Mouse (Mus musculus) CD4-positive helper T cell, adult 2 months (primary cell): ENCODE data around the gene Engase.
A peak's percentile ranks its signal among the peaks of the same experiment; 100 is the strongest.

Source experiments
- DNase-seq: peaks from one replicate; pipeline ENCODE4 v3.0.0-alpha.2; 2012; ENCODE audit warnings: low read depth, missing footprints, low spot score

Engase gene

DNA sequence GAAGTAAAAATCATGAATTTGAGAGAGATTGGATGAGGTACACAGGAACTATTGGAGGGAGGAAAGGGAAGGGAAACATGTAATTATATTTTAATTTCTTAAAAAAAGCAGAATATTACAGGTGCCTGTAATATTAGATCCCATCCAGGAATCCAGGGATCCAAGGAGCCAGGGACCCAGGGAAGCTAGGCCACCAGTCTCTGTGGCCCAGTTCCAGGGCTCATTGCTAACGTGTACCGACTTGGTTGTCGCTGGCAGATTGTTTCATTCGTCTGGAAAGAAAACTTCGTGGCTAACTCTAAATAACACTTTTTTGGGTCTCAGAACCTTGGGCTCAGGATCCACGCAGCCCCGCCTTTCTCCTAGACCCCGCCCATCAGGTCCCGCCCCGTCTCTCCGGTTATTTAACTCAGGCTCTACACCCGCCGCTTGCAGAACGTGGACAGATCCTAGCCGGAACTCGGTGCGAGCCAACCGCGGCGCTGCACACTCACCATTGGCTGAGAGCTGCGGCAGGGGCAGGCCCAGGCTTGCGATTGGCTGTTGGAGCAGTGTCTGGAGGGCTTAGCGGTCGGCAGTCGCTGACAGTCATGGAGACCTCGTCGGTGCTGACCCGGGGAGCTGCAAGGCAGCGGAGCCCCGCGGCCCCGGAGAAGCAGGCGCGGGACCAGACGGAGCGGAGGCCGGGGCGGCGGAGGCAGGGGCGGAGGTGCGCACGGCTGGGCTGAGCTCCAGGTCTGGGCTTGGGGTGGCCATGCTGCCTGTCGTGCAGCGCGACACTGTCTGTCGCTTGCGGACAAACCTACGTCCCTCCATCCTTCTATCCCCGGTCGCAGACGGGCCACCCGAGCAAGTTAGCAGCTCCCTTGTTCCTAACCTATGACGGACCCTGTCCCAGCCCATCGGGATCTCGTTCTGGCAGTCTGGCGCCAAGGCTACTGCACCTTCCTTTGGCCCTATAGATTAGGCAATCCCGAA, at the start of gene Engase:
Gene Engase (plus strand): TSS at position 434 of the 978 bp plus-strand sequence.
- DNase-seq, result peak; percentile 93

DNA sequence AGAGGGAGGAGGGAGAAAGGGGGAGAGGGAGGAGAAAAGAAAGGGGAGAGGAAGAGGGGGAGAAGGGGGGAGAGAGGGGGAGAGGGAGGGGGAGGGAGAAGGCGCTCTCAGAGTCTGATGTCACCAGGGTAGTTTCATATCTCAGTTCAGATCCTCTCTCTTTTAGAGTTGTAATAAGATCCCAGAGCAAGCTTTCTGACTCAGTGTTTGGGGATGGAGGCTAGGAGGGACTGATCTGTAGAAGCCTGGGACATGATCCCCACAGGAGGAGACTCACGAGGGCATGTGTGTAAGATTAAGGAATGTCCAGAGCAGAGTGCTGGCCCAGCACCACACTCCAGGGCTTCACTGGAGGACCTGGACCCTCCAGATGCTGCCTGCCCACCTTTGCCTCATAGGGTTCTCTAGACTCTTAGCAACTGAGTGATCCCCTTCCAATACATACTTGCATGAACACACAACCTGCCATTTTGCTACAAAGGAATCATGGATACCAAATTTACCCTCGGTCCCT, 49.3 kb upstream of the Engase start:
- DNase-seq, result no peak

DNA sequence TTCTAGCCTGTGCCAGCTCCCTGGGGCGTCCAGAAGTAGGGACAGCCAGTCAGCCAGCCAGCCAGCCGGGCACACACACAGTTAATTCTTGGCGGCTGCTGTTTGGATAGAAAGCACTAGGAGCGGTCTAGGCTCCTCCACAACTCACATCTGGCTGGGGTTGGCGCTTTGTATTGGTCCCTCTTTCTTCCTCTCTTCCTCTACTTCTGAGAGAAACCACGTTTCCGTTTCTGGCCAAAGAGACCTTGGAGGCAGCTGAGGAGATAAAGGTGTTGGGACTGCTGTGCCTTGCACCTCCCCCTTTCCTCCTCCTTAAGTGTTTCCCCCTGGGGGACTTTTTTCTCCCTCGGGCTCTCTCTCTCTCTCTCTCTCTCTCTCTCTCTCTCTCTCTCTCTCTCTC, 48.6 kb upstream of the Engase start, which contains the start of gene C1qtnf1:
Gene C1qtnf1 (plus strand): TSS at position 218 of the 400 bp plus-strand sequence.
- peak; percentile 35 for DNase-seq

DNA sequence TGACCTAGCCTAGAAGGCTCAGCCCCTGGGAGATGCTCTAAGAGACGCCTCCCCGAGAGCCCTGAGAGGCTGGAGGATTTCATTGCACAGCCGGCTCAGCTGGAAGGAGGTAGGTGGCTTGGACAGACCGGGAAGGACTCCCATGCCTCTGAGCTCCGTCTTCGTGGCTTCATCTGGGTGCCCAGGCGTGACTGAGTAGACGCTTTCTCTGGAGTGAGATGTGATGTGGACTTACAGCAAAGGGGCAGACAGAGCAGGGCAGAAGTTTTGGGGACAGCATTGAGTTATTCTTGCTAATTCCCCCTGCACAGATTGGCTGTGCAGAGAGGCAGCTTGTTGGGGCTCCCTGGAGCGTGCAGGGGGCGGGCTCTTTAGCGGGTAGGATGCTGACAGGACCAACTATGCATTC, 48.2 kb upstream of the Engase start:
- DNase-seq, result no peak

DNA sequence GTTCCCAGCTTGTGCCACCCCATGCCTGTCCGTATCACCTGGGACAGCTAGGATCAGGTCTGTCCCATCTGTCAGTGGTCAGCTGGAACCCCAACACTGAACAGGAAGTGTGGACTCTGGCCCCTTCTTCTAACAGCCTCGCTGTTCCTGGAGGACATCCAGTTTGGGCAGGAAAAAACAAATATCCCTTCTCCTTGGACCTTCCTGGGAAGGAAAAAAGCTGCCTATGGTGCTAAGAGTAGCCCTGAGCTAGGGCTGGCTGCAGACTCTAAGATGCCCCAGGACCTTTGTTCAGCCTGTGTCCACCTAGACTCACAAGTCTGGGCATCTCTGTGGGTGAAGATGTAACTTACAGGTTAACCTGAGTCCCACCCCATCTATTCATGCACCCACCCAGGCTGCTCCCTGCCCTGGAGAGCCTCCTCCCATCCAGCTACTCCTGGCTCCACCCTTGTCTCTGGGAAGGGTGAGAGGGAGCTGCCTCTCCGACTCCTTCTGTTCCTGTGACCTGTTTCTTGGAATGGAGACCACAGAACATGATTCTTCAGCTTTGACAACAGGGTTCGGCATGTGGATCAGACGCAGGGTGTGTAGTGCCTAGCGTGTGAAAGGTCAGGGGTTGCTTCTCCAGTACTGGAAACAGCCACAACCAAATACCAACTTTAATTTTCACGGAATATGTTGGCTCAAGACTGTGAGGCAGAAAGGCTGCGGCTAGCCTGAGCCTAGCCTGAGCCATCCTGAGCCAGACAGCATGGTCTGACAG, 47.5 kb upstream of the Engase start:
- no peak for DNase-seq

DNA sequence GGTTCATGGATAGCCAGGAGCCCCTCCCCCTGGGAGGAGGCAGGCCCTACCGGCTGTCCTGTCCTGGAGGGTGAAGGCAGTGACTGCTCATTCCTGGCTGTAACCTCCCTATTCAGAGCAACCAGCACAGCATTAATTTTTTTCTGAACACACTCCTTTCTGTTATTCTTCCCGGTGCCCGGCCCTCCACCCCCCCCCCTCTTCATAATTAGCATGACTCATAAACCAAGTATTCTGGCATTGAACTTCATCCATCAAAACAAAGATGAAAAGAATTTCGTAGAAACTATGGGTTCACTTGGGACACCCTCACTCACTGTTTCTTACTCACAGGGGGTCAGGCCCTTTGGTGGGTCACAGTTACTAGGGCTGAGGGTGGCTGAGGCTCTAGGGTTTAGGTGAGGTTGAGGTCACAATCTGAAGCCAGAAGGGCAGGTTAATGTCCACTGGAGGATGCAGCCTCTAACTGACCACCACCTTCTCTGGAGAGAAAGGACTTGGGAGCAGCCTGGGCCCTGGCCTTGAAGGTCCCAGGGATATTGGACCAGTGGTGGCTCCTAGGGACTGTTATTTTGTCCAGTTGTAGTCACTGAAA, 46.2 kb upstream of the Engase start:
- no peak for DNase-seq

DNA sequence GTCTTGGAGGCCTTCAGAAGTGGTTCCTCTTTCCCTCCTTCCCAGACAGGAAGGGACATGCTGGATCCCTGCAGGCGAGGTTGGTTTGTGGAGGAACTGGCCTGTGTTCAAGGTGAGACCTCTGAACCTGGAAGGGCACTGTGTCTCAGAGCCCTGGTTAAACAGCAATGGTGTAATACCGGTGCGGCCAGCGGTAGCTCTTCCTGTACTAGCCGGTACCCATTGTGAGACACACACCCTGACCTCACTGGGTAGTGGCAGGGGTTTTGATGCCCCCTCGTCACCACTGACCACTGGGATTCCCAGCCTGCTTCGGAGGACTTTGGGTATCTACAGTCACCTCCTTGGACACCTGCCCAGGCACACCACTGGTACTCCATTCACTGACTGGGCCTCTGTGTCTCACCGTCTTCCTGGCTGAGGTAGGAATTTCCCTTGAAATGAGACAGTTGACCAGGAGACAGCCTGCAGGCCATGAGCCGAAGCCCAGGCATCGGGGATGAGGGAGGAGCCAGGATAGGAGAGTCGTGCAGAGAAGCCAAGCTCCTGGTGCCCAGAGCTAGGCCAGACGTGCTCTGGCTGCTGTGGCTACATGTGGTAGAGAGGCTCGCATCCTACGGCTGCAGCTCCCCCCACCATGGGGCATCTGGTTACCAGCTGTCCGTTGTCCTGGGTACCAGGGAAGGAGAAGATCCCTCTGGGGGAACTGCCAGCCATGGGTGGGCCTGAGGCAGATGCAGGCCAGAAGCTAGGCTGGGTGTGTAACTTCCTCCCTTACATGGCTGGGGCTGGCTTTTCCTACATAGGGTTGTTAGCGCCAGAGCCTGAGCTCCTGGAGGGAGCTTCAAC, 45.3 kb upstream of the Engase start:
- no peak for DNase-seq

DNA sequence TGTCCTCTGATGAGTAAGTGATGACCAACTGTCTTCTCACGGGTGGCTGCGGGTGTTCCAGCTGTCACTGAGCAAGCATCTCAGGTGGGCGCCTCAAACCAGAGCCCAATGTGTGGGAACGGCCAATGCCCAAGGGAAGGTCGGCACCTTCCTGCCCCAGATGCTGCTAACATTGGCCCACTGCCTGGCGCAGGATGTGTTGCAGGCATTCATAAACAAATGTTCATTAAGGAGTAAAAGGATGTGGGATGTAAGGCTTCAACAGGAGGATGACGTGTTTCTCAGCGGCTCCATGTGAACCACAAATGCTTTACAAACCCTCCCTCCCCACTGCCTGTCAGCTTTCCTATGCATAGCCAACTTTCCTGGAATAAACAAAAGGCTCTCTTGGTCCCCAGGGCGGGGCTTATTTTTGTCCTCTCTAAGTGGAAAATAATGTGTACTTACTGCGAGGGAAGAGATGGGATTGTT, 43.2 kb upstream of the Engase start:
- no peak for DNase-seq

DNA sequence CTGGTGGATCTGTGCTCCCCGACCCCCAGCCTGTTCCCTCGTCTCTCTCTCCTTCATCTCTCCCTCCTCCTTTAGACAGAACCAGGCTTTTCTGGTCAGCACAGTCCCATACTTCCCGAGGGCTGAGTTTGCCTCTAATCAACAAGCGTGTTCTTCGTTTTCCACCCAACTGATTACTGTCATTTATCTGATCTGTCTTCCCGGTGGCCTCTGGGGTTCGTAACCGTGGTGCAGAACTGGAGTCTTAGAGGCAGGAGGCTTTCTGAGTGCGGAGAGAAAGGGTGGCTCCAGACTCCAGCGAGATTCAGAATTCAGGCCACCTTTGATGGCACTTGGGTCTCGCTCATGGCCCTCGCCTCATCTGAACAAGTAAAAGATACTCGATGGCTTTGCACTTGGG, 42.5 kb upstream of the Engase start:
- DNase-seq, result no peak

DNA sequence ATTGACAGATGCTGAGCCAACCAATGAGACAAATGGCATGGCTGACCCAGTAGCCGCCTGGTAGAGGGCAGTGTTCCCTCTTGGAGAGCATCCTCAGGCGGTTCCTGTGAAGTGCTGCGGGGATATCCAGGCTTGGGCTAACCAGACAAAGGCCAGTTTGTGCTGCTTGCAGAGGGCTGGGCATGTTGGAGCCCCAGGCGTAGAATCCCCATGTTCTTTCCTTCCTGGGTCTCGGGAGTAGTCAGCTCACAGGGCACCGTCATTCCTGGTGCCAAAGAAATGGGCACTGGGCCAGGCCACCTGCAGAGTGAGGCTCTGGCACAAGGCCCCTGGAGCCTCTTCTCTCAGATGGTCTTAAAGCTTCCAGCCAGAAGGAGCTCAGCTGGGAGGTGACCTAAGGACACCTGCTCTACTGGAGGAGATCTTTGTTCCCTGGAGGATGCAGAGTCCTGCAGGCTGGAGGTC, 40.1 kb upstream of the Engase start:
- no peak for DNase-seq

DNA sequence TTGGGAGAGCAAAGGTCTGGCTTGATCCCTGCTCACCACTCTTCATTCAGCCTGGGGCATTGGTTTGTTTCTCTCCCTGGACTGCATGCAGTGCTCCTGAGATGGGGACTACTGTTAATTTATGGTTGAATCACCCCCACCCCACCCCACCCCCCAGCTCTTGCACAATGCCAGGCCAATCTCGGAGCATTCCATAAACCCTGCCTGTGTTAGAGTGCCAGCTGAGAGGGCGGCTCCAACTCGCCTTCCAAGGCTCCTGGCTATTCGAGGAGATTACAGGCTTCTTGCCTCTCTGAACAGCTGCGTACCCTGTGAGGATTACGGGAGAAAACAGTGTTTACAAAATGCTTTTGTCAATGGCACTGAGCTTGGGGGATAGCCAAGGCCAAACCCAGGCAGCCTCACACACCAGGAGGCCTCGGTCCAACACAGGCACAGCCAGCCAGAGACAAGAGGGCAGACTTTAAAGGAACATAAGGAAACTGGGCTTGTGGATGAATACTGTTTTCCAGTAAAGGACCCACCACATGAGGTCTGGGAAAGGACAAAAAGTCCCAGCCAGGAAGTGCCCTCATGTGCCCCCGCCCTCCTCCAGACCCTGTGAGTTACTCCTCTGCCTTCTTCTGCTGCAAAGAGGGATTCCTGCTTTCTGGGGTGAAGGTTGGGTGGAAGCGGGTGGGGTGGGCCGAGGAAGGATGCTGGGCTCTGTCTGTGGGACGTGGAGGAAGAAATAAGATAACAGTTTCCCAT, 37.8 kb upstream of the Engase start:
- no peak for DNase-seq

DNA sequence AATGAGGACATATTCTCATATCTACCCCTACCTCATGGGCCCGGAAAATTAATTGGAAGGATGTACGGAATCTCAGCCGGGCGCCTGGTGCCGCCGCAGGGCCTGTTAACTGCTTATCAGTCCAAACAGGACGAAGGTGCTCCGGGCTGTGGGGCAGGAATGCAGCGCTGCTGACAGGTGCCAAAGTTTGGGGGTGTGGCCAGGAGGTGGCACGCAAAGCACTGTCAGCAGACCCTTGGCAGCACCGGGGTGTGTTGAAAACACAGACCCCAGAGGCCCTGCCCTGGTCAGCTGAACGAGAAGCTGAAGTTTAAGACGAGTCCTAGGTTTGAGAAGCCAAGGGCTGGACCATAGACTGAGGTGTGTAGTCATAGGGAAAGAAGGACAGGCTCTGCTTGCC, 33.9 kb upstream of the Engase start:
- no peak for DNase-seq

DNA sequence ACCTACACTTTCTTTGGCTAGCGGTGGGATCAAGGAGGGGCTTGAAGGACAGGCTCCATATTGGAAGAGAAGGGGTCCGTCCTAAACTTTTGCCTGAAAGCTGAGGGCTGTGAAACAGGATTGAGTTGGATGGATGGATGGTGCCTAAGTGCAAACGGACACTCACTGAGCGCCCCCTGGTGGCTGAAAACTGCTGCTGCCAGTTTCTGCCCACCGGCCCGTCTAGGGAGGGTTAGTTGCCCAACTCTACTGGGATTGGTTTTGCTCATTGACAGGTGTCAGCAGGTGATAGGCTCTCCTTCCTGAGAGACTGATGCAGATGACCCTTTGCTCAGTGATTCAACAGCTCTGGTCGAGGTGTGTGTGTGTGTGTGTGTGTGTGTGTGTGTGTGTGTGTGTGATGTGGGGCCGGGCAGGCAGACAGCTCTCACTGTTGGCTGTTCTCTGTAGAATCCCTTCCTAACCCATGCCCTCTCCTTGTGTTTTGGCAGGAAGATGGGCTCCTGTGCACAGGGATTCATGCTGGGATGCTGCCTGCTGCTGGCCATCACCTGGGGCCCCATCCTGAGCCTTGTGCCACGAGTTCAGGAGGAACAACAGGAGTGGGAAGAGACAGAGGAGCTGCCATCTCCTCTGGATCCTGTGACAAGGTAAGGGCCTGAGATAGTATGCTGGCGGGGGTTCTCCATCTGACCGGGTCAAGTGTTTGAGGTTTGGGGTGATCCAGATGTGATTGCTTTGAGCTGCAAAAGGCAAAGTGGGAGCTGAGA, 33.2 kb upstream of the Engase start:
- peak; percentile 53 for DNase-seq

DNA sequence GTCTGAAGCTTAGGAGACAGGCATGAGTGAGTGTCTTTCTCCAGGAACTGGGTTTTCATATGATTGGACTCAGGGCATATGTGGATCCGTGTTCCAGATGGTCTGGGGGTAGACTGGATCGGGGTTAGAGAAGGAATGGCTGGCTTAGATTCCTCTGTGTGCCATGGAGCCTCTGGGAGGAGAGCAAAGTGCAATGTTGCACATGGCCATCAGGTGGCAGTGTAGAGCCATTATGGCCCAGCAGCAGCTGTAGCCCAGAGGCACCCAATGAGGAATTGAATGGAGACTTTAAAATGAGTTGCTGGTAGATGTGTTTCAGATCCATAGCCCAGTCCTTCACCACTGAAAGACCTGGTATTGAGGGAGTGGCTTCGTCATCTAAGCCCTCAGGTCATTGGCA, 30.8 kb upstream of the Engase start:
- DNase-seq, result peak; percentile 69

DNA sequence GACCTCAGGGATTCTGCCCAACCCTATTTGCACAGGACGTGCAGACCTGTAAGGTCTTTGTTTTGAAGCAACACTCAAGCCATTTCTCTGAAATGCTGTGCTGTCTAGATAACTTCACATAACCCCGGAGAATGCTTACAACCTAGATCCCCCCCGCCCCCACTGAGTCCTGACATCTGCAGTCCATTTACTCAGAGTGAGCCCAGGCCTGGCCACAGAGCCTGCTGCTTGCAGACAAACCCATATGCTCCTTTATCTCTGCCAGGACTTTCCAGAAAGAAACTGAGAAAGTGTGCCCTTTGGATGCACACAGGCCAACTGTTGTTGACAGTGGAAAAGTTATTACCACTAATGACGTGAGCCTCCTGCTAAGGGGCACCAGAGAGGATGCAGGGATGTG, 29.3 kb upstream of the Engase start:
- no peak for DNase-seq

DNA sequence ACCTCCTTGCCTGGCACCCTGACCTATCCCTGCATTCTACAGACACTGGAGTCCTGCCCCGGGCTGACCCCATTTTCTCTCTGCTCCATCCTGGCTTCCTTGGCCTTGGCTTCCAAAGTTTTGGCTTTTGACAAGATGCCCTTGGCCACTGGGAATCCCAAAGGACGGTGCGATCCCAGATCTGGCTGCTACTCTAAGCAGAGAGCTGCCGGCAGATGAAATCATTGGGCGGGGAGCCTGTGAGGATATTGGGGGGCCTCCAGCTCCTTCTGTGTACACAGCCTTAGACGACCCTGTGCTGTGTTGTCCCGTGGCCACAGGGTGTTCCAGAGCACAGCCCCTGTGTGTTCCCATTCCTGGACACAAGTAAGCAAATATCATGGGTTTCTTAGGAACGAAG, 28.2 kb upstream of the Engase start:
- no peak for DNase-seq

DNA sequence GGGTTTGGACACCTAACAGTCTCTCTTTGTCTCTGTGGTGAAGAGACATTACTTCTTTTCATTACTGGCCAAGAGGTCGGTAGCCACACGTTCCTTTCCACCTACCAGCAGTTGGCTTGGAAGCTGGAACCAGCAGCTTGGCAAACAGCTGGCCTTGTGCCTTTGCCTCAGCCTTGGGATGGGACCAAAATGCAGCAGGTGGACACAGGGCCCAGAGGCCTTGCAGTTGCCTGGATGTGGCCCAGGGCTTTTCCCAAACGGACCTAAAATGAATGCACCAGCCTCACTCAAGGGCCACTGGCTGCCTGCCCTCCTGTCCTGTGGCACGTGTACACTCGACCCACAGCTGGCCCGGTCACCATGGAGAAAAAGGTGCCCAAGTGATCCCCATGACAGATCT, 25.4 kb upstream of the Engase start:
- DNase-seq, result no peak

DNA sequence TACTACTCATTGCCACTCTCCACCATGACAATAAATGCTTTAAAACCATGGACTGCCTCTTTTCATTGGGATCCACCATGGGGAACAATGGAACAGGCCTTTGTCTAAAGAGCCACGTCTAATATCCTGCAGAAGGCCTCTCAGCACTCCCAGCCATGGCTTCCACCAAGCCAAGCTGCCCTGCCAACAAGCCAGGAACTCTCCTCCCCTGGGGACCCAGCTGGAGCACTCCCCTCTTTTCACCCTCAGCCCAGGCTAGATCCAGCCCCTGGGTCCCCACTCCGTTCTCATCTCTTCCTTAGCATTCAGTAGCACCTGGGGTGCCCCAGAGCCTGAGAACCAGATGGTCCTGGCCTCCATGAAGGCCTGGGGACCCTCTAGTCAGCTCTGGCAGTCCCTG, 23.7 kb upstream of the Engase start:
- DNase-seq, result no peak
